Mouse (Mus musculus) neural tube, embryonic 13.5 days (tissue): ENCODE data around the gene Arhgef18. TPM values are rescaled to one million over a fixed set of nuclear protein-coding genes. Genes with fewer than 3 reads are reported as not detected.

Experiments
- ATAC-seq: fragments of 200-750 bp; cut with Nextera tagmentation; 2 replicates; pipeline ENCODE4 v1.8.0; 2017; ENCODE audit warnings: low read depth, mild to moderate bottlenecking, moderate TSS enrichment, moderate library complexity
- H3K27ac ChIP-seq: fragments of 300-500 bp; sonication (generic); replicated peaks from 2 replicates; pipeline ENCODE4 v1.5.1; 2015; ENCODE audit warnings: moderate library complexity, mild to moderate bottlenecking, inconsistent platforms
- H3K27me3 ChIP-seq: fragments of 300-500 bp; sonication (generic); 2 replicates; pipeline ENCODE4 v1.6.1; 2015; ENCODE audit warnings: mild to moderate bottlenecking, inconsistent platforms
- H3K36me3 ChIP-seq: fragments of 300-500 bp; sonication (generic); 2 replicates; pipeline ENCODE4 v1.6.1; 2015; ENCODE audit warnings: mild to moderate bottlenecking, inconsistent platforms
- H3K4me1 ChIP-seq: fragments of 300-500 bp; sonication (generic); replicated peaks from 2 replicates; pipeline ENCODE4 v1.6.1; 2015; ENCODE audit warnings: inconsistent platforms
- H3K4me2 ChIP-seq: fragments of 300-500 bp; sonication (generic); 2 replicates; pipeline ENCODE4 v1.6.1; 2015; ENCODE audit warnings: inconsistent platforms, mild to moderate bottlenecking, moderate library complexity
- H3K4me3 ChIP-seq: fragments of 300-500 bp; sonication (generic); 2 replicates; pipeline ENCODE4 v1.5.1; 2015; ENCODE audit warnings: mild to moderate bottlenecking, inconsistent platforms
- H3K9ac ChIP-seq: fragments of 300-500 bp; sonication (generic); 2 replicates; pipeline ENCODE4 v1.6.1; 2015; ENCODE audit warnings: moderate library complexity, mild to moderate bottlenecking, inconsistent platforms
- H3K9me3 ChIP-seq: fragments of 300-500 bp; sonication (generic); 2 replicates; pipeline ENCODE4 v1.6.1; 2016; ENCODE audit warnings: inconsistent platforms
- WGBS: fragments of 180-500 bp; shearing (Covaris S2); methylation state at CpG from one replicate; pipeline ENCODE4 v1.1.7; 2015; 5-methylcytosine and 5-hydroxymethylcytosine counted together
- polyA plus RNA-seq: library from polyadenylated mRNA; unstranded; fragments of >200 nt; fragmentation: Nextera tagmentation; extraction: Ambion mirVana; gene quantifications from 2 replicates; pipeline ENCODE4 v1.2.1, GENCODE M21; 2015

The Arhgef18 gene
- polyA plus RNA-seq, 1 experiment from 2014 or later, result 9.2 TPM

GRCm38 (mm10) chr8:3467886-3468545 lies 75.2 kb downstream of the Arhgef18 start:
- no peaks in the 10 kb centered on the region for H3K9me3 ChIP-seq
- H3K4me3 ChIP-seq, result peak overlapping the region; percentile 45
- 55% methylated on average over 9 of the region's 9 CpGs for WGBS
- H3K4me1 ChIP-seq, result peaks cover 14% of the 10 kb centered on the region
- H3K27me3 ChIP-seq, result no peaks in the 10 kb centered on the region
- peak; percentile 11; the same call in 1 of the 2 replicates for ATAC-seq
- peak overlapping the region; percentile 79 for H3K27ac ChIP-seq
- H3K36me3 ChIP-seq, result no peaks in the 10 kb centered on the region
- H3K4me2 ChIP-seq, result peak overlapping the region; percentile 65
- peak overlapping the region; percentile 75 for H3K9ac ChIP-seq

- no peaks in the 10 kb centered on the region for H3K36me3 ChIP-seq
- no peak for ATAC-seq
- H3K9ac ChIP-seq, result no peak overlapping the region
- H3K4me1 ChIP-seq, result peaks cover 14% of the 10 kb centered on the region
- H3K4me3 ChIP-seq, result no peak overlapping the region
- no peak overlapping the region for H3K4me2 ChIP-seq
- no peaks in the 10 kb centered on the region; the same call in 1 of the 2 replicates for H3K27me3 ChIP-seq
- H3K27ac ChIP-seq, result no peak overlapping the region
- WGBS, result 91% methylated on average over 1 of the region's 1 CpGs
- H3K9me3 ChIP-seq, result no peaks in the 10 kb centered on the region
Observed at GRCm38 (mm10) chr8:3468838-3469237, 76.0 kb downstream of the Arhgef18 start.

DNA sequence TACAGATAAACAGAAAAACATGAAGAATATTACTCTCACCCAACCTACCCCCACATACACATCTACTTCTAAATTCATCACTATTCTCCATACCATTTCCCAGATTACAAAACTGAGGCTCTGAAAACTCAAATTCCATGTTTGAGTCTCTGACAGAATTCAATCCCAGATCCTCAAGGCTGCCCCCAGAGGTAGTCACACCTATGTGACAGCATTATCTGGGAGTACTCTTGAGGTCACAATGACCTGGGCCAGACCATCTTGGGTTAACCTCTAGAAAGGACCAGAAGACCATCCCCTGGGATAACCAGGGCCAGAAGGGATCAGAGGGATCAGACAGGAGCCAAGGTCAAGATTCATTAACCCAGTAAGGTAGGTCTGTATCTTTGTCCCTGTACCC lies 77.8 kb downstream of the Arhgef18 start, which contains the start of gene Tex45:
Gene Tex45, plus strand, starts transcription at position 301 of the 400 bp plus-strand sequence.
- H3K4me1 ChIP-seq, result peaks cover 14% of the 10 kb centered on the region
- no peaks in the 10 kb centered on the region for H3K36me3 ChIP-seq
- ATAC-seq, result no peak
- H3K9ac ChIP-seq, result no peak within 1 kb of the TSS
- peaks cover 6% of the 10 kb centered on the region; the same call in 1 of the 2 replicates for H3K27me3 ChIP-seq
- H3K4me2 ChIP-seq, result no peak within 1 kb of the TSS
- no peaks in the 10 kb centered on the region for H3K9me3 ChIP-seq
- no peak within 1 kb of the TSS for H3K4me3 ChIP-seq
- H3K27ac ChIP-seq, result no peak within 1 kb of the TSS

GRCm38 (mm10) chr8:3475715-3476429 lies 83.1 kb downstream of the Arhgef18 start:
- no peak overlapping the region for H3K27ac ChIP-seq
- ATAC-seq, result peak; percentile 66
- H3K4me2 ChIP-seq, result peak overlapping the region; percentile 54
- peak overlapping the region; percentile 33 for H3K4me3 ChIP-seq
- peaks cover 15% of the 10 kb centered on the region; the same call in 1 of the 2 replicates for H3K27me3 ChIP-seq
- peak overlapping the region; percentile 54 for H3K9ac ChIP-seq
- no peaks in the 10 kb centered on the region for H3K9me3 ChIP-seq
- no peaks in the 10 kb centered on the region for H3K36me3 ChIP-seq
- 0 out of 2 replicates have a peak, but pooled peaks cover 3% of the 10 kb centered on the region for H3K4me1 ChIP-seq
- WGBS, result 25% methylated on average over 37 of the region's 37 CpGs

DNA sequence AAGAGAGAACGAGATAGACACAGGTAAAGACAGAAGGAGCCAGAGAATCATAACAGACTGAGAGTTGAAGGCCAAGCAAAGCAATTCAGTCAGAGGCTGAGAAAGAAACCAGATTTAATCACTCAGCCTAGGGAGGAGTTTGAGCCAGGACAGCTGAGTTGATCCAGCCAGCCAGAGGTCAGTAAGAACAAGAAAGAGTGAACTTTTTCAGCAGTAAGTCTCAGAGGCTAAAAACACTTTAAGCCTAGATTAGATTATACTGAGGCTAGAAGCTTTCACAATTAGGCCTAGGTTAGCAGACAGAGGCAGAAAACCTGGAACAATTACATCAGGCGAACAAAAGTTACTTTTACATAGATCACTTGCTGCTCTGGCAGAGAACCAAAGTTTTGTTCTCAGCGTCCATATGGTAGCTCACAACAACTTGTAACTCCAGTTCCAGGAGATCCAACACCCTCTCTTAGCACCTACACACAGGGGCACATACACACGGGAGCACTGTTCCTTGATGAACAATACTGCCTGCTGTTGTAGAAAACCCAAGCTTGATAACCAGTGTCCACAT lies 87.5 kb downstream of the Arhgef18 start:
- WGBS, result 72% methylated on average over 4 of the region's 4 CpGs

GRCm38 (mm10) chr8:3481605-3482004 lies 88.8 kb downstream of the Arhgef18 start:
- Histone ChIP-seq H3K9ac (no peak overlapping the region), H3K4me1 (no peaks in the 10 kb centered on the region), H3K36me3 (no peaks in the 10 kb centered on the region), H3K9me3 (no peaks in the 10 kb centered on the region), H3K27ac (no peak overlapping the region), H3K4me3 (no peak overlapping the region), H3K27me3 (0 out of 2 replicates have a peak, but pooled peaks cover 2% of the 10 kb centered on the region), H3K4me2 (no peak overlapping the region)
- WGBS, result 62% methylated on average over 5 of the region's 5 CpGs
- no peak for ATAC-seq

More for the DNA sequence above, 87.5 kb downstream of the Arhgef18 start:
- Histone ChIP-seq H3K4me2 (no peak overlapping the region), H3K36me3 (no peaks in the 10 kb centered on the region), H3K9me3 (no peaks in the 10 kb centered on the region), H3K27ac (no peak overlapping the region), H3K27me3 (peaks cover 11% of the 10 kb centered on the region; the same call in 1 of the 2 replicates), H3K4me3 (no peak overlapping the region), H3K9ac (no peak overlapping the region), H3K4me1 (0 out of 2 replicates have a peak, but pooled peaks cover 3% of the 10 kb centered on the region)
- no peak for ATAC-seq

DNA sequence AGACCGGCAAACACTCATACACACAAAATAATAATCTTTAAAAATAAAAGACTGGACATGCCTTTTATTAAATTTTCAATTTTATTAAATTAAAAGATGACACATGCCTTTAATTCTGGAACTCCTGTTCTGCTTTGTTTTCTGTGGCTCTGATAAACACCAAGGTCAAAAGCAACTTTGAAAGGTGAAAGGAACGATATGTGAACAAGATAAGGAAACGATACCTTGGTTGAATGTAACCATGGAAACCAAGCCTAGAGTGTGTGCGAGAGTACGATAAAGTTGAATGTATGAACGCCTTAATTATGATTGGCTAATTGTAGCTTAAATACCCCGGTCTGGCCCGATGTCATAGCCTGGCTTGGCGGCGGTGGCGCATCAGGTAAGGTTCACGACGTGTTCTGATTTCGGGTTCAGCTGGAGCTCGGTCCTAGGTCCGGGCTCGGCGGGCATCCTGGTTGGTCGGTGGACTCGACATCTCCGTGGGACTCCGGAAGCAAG lies 89.5 kb downstream of the Arhgef18 start:
- Histone ChIP-seq H3K4me1 (no peaks in the 10 kb centered on the region), H3K36me3 (no peaks in the 10 kb centered on the region), H3K9ac (no peak overlapping the region), H3K4me2 (no peak overlapping the region), H3K9me3 (no peaks in the 10 kb centered on the region), H3K27ac (no peak overlapping the region), H3K27me3 (no peaks in the 10 kb centered on the region), H3K4me3 (no peak overlapping the region)
- WGBS, result 88% methylated on average over 22 of the region's 22 CpGs
- no peak for ATAC-seq

- H3K9me3 ChIP-seq, result no peaks in the 10 kb centered on the region
Observed at GRCm38 (mm10) chr8:3483546-3483945, 90.7 kb downstream of the Arhgef18 start.

GRCm38 (mm10) chr8:3485192-3485591 lies 92.4 kb downstream of the Arhgef18 start:
- H3K4me3 ChIP-seq, result no peak overlapping the region
- no peaks in the 10 kb centered on the region for H3K27me3 ChIP-seq
- H3K9me3 ChIP-seq, result no peaks in the 10 kb centered on the region
- no peaks in the 10 kb centered on the region for H3K4me1 ChIP-seq
- no peaks in the 10 kb centered on the region for H3K36me3 ChIP-seq
- WGBS, result 29% methylated on average over 5 of the region's 5 CpGs
- H3K27ac ChIP-seq, result no peak overlapping the region
- H3K4me2 ChIP-seq, result no peak overlapping the region
- ATAC-seq, result no peak
- H3K9ac ChIP-seq, result no peak overlapping the region

More at GRCm38 (mm10) chr8:3483546-3483945, 90.7 kb downstream of the Arhgef18 start:
- H3K27ac ChIP-seq, result no peak overlapping the region
- ATAC-seq, result no peak
- no peaks in the 10 kb centered on the region for H3K27me3 ChIP-seq
- H3K9ac ChIP-seq, result no peak overlapping the region
- no peak overlapping the region for H3K4me2 ChIP-seq
- no peaks in the 10 kb centered on the region for H3K36me3 ChIP-seq
- H3K4me1 ChIP-seq, result no peaks in the 10 kb centered on the region
- WGBS, result 91% methylated on average over 7 of the region's 7 CpGs
- no peak overlapping the region for H3K4me3 ChIP-seq

DNA sequence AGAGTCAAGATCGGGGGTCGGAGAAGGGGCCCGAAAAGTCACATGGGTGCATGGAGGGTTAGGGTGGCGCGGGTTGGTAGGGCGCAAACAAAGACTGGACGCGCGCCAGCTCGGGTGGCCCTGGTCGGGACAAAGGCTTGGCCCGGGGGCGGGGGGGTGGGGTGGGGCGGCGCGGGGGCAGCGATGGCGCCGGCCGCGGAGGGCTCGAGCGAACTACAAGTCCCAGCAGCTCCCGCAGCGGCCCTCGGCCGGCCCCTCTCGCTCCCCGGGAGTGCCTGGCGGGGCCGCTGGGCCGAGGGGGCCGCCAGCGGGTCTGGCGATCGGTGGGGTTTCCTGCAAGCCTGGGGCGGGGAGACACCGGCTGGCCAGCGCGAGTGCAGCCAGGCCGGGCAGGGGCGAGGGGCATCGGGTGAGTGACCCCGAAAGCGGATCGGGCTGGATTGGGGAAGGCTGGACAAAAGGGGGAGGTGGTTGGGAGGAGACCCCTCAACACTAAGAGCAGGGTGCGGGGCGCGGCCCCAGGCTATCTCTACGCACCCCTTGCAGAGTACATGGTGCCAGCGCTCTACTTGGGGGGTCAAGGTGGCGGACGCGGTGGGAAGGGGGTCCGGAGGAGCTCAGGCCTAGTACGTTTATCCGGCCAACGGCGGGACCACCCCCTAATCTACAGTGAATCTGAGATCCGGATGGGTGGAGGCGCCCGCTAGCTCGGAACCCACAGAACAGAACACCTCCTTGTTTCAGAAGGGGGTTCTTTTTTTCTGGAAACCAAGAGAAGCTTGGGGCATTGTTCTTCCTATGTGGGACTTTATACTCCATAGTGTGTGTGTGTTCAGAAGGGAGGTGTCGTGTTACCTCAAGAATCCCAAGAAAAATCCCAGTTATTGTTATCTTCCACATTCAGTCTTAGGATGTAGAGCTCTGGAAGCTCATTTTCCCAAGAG lies 100.4 kb downstream of the Arhgef18 start, which contains the start of gene Zfp358:
Gene Zfp358, plus strand, starts transcription at position 238 of the 944 bp plus-strand sequence.
- Histone ChIP-seq H3K9me3 (peaks cover 7% of the 10 kb centered on the region; the same call in 1 of the 2 replicates), H3K9ac (peak within 1 kb of the TSS; percentile 95), H3K36me3 (peaks cover 34% of the 10 kb centered on the region), H3K27me3 (no peaks in the 10 kb centered on the region), H3K4me3 (peak within 1 kb of the TSS; percentile 72), H3K4me2 (peak within 1 kb of the TSS; percentile 90), H3K4me1 (peaks cover 33% of the 10 kb centered on the region), H3K27ac (peak within 1 kb of the TSS; percentile 91)
- ATAC-seq, result peak; percentile 91
- under 1% methylated on average over 51 of the region's 64 CpGs for WGBS

DNA sequence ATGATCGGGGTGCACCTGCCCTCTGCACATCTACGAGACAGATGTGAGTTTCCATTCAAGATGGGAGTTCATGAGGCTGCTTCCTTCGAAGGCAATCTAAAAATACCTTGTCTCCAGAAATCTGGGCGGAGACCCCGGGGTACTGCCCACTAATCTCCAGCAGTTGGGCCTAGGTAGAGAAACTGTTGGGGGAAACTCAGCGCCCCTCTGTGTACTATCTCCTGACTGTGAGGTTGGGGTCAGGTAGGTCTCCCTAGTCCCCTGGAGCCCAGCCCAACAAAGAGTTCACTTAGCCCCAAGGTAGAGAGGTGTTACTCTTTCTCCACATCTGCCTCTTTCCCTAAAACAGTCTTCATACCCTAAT lies 101.0 kb downstream of the Arhgef18 start:
- Histone ChIP-seq H3K4me3 (peak overlapping the region; percentile 72), H3K36me3 (peaks cover 34% of the 10 kb centered on the region), H3K27me3 (no peaks in the 10 kb centered on the region), H3K9me3 (peaks cover 7% of the 10 kb centered on the region; the same call in 1 of the 2 replicates), H3K27ac (peak overlapping the region; percentile 91), H3K9ac (peak overlapping the region; percentile 95), H3K4me1 (peaks cover 36% of the 10 kb centered on the region), H3K4me2 (peak overlapping the region; percentile 90)
- peak; percentile 10 for ATAC-seq
- 44% methylated on average over 6 of the region's 6 CpGs for WGBS
